Mouse (Mus musculus) B cell, adult 2 months (primary cell): ENCODE measurements around the gene Sh3pxd2b.

Source experiments
- DNase-seq, 2 experiments: peaks; one replicate each; pipeline ENCODE4 v3.0.0; 2022

The Sh3pxd2b gene

GRCm38 (mm10) chr11:32340476-32341473, 6.8 kb upstream of the Sh3pxd2b start:
- peak; percentile 39 to 47 for DNase-seq

- peak; percentile 59 to 64 for DNase-seq
Observed at GRCm38 (mm10) chr11:32342770-32343191, 4.8 kb upstream of the Sh3pxd2b start.

- DNase-seq = no peak
Observed at GRCm38 (mm10) chr11:32343350-32343749, 4.3 kb upstream of the Sh3pxd2b start.

DNA sequence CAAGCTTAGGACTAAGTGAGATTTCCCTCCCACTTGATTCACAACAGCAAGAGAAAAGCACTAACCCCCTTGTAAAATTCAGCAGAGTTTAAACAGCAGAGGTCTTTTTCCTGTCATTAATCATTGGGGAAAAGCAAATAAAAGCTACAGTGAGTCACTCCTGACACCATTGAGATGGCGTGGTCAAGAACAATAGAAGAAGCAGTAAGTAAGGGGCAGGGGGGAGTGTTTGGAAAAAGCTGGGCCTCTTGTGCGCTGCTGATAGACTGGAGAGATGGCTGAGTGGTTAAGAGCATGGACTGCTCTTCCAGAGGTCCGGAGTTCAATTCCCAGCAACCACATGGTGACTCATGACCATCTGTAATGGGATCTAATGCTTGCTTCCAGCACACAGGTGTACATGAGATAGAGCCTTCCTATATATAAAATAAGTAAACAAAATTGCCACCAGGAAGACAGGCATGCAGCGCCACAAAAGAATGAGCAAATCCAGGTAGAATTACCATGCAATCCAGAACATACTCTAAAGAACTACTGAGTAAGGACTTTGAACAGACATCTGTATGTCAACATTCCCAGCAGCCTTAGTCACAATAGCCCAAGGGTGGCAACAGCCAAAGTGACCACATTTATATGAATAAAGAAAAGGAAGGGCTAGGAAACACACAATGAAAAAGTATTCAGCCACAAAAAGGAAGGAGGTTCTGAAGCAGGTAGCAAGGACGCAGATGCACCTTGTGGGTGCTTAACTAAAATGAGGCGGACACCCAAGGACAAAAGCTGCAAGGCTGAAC, 1.9 kb upstream of the Sh3pxd2b start:
- no peak for DNase-seq

DNA sequence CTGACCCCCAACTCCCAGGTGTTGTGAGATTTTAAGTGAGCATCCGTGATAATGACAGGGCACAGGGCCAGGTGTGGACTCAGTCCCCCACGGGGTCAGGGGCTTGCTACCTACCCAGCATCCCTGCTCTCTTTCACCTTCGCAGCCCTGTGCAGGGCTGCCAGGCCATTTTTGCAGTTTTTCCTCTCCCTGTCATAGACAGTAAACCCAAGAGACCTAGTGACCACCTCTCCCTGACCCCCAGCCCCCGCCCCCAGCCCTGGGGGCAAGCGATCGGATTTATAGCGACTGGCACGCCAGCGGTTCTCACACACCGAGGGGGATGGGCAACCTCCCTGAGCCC, 385 bp upstream of the Sh3pxd2b start:
- DNase-seq = no peak

DNA sequence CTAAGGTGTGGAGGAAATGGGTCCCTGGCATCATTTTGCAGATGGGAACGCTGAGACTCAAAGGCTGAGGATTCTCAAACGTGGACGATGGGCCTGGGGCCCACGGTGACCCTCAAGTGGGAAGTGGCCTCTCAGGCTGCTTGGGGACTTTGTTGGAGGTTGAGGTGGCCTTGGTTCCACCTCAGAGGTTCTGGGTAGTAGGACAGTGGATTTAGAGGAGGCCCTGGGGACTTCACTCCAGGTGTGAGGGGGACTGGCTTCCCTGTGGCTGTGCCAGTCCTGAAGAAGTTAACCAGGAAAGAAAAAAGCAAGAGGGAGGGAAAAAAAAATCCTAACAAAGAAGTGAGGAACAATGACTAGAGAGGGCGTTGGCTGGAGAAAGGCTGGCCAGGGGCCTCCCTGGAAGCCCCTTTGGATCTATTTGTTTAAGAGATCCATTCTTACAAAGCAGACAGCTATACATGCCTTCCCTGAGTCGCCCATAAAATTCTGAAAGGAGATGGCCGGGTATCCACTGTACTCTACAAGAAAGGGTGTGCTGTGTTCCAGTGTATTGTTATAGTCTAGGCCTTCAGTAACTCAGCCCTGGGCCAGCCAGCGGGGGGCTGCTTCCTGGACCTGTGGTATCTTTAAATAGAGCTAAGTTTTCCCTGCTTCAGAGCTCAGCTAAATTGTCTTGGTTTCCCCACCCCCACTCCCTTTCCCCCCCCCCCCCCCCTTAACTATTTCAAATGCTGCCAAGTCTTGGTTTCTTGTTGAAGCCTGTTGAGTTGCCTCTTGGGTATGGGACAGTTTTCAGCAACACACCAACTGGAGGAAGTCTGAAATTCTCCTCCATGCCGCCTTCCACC, 1.0 kb downstream of the Sh3pxd2b start:
- no peak for DNase-seq

- no peak for DNase-seq
Observed at GRCm38 (mm10) chr11:32349284-32349953, 1.8 kb downstream of the Sh3pxd2b start.

DNA sequence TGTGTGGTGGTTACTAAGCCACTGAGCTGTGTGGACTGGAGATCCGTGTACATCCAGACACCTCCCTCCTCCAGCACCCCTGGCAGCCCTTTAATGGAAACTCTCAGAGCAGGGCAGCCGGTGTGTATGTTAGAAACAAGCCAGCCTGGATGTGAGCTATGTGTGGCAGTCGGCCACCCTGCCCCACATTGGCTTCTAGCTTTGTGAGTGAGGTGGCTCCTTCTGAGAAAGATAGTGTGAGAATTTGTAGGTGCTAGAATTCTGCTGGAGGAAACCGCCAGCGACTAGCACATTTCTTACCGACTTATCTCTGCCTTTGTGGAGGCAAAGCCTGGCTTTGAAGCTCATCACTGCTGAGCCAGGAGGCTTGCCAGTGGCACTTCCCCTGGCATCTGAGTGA, 5.3 kb downstream of the Sh3pxd2b start:
- DNase-seq = no peak

- DNase-seq = no peak
Observed at GRCm38 (mm10) chr11:32355377-32355776, 7.8 kb downstream of the Sh3pxd2b start.

- no peak for DNase-seq
Observed at GRCm38 (mm10) chr11:32357686-32358085, 10.1 kb downstream of the Sh3pxd2b start.

DNA sequence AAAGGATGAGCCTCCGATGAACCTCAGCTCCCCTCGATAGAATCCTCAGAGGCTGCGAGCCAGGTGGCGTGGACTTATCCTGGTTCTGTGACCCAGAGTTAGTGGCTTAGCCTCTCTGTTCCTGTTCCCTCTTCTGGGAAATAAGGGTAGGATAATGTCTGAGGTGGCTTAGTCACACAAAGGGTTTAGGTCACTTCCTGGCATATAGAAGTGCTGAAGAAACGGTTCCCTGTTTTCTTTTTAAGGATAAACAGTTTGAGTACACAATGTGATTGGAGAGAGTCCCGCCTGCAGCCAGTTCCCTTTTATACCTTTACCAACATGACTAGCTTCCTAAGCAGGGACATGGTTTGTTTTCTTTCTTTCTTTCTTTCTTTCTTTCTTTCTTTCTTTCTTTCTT, 10.8 kb downstream of the Sh3pxd2b start:
- no peak for DNase-seq

DNA sequence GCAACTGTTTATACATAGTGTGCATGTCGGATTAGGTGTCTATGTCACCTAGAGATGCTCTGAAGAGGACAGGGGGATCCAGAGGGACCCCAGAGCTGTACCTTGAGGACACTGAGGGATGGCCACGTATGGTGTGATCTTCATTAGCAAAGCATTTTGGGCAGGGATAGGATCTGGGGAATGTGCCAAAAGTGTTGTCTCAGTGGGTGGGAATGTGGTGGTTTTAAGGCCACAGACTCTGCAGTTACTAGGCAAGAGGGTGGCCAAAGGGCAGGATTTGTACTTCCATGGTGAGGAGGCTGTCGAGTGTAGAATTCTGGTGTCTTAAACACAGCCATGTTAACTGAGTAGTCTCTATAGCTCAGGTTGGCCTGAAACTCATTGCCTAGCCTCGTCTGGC, 11.9 kb downstream of the Sh3pxd2b start:
- DNase-seq = no peak

DNA sequence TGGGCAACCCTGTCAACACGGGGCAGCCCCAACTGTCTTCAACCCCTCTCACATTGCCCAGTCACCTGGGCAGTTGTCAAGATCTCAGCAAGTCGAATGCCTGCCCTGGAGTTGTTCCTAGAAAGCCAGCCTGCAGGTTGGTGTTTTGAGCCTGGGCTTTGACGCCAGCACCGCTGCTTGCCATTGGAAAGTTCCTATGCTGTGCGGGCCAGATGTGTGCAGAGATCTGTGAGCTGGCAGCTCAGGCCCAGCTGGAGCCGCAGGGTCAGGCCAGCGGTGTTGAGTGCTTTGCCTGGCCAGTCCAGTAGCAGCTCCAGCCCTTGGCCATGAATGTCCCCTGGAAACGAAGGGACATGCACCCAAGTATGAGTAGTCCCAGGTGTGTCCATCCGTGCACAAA, 14.2 kb downstream of the Sh3pxd2b start:
- DNase-seq = no peak

- no peak for DNase-seq
Observed at GRCm38 (mm10) chr11:32363188-32363587, 15.6 kb downstream of the Sh3pxd2b start.

- DNase-seq = no peak
Observed at GRCm38 (mm10) chr11:32363610-32364220, 16.1 kb downstream of the Sh3pxd2b start.

GRCm38 (mm10) chr11:32364375-32364774, 16.8 kb downstream of the Sh3pxd2b start:
- no peak for DNase-seq

DNA sequence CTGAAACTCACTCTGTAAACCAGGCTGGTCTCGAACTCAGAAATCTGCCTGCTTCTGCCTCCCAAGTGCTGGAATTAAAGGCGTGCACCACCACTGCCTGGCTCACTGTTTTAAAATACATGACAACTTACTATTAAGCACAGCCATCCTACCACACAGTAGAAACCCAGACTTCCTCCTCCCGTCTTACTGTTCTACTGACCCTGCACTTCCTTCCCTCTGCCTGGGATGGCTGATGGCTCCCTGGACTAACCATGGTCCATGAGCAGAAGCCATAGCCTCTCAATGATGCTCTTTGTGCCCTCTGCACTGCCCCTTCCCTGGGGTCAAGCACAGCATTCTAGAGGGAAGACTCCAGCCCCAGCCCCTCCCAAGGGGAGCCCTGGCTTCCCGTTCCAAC, 17.9 kb downstream of the Sh3pxd2b start:
- no peak for DNase-seq

DNA sequence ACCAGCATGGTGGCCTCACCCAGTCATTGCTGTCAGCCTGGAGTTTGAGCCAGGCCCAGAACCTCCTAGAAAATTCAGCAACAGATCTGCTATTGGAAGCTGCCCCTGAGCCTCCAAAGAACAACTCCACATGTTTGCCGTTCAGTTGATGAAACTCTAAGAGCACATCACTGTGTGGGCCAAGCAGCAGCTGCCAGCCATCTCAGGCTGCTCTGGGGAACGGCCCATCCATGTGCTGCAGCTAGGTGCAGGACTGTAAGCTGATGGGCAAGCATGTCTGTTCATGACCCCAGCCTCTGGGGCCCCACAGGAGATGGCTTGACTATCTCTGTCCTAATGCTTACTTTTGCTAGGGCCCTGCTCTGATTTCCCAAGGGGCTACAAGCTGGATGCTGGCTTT, 19.4 kb downstream of the Sh3pxd2b start:
- no peak for DNase-seq

DNA sequence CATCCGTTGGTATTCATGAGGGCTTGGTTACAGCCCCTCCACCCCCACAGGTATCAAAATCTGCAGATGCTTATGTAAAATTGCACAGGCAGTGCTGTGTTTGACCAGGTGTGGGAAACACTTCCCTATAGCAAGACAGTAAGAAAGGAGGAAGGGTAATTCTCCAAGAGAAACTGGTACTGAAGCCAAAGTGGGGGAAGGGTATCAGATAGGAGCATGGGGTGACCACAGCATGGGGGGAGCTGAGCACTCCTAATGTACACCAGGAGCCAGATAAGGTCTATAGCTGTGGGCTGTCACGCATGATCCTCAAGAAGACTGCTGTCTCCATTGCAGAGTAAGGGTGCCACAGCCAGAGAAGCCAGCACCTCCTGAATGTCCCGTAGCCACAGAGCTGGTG, 21.4 kb downstream of the Sh3pxd2b start:
- DNase-seq = no peak

- DNase-seq = no peak
Observed at GRCm38 (mm10) chr11:32370881-32371280, 23.3 kb downstream of the Sh3pxd2b start.

GRCm38 (mm10) chr11:32373266-32374026, 25.8 kb downstream of the Sh3pxd2b start:
- no peak for DNase-seq
